Mouse (Mus musculus): Measurements from ENCODE around the gene 1700023F06Rik.

- TF ChIP-seq CTCF (IDR thresholded peaks at IDR 0.05; ENCODE audit: low read depth, low read length) (no peak), POLR2A (IDR thresholded peaks at IDR 0.05; ENCODE audit: extremely low read depth, insufficient read depth, low read length) (no peak)
Observed at GRCm38 (mm10) chr11:103177216-103177615, 31.1 kb downstream of the 1700023F06Rik start.
